Comparison of ENCODE assay signal across 8 mouse cellular contexts in the genomic region with DNA sequence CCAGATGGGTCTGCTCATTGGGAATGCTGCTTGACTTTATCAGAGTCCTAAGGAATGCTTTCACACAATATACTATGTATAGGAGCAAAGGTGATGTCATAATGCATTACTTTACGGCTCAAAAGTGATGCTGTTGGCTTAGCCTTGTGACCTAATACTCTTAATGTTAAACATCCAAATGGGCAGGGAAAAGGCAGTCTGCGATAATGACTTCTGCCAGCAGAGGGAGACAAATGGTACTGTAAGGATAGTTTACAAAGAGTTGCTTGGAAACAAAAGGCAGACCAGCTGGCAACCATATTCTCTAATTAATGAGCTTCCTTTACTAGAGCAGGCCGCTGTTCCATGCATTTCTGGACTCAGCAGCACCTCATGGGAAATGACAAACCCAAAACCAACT. TPM values are rescaled to one million over a fixed set of nuclear protein-coding genes. Genes with fewer than 3 reads are reported as not detected.
DNase-seq lines count a peak whose midpoint lies in the region; ATAC-seq lines count a peak whose summit lies in the region.

No protein-coding gene starts in this region.

- no peak overlapping the region for H3K4me3 ChIP-seq in liver, embryonic 12.5 days
- H3K4me3 ChIP-seq in midbrain, embryonic 14.5 days (replicated peaks; ENCODE audit: low read depth, low read length): no peak overlapping the region

- no peak overlapping the region for H3K27ac ChIP-seq in liver, embryonic 12.5 days
- H3K27ac ChIP-seq in midbrain, embryonic 14.5 days (replicated peaks; ENCODE audit: low read depth, low read length): peak overlapping the region; percentile 55; the same call in 1 of the 2 replicates

- no peak for ATAC-seq in liver, embryonic 12.5 days
- ATAC-seq in common myeloid progenitor, adult 5-6 weeks (replicated peaks; ENCODE audit: low read depth, poor library complexity, severe bottlenecking): peak; percentile 97
- 0 out of 2 replicates have a peak, but pooled peaks have one; percentile 7 for ATAC-seq in midbrain, embryonic 14.5 days (ENCODE audit: low FRiP score, low TSS enrichment)

- no peaks in the 10 kb centered on the region for H3K27me3 ChIP-seq in liver, embryonic 12.5 days (replicated peaks)
- H3K27me3 ChIP-seq in midbrain, embryonic 14.5 days (ENCODE audit: control insufficient read depth, insufficient read depth, low read length): no peaks in the 10 kb centered on the region

- no peaks in the 10 kb centered on the region for H3K9me3 ChIP-seq in liver, embryonic 12.5 days (replicated peaks)
- no peaks in the 10 kb centered on the region for H3K9me3 ChIP-seq in midbrain, embryonic 14.5 days (ENCODE audit: control insufficient read depth, low read length)

- 15% methylated on average over 3 of the region's 3 CpGs for WGBS in liver, embryonic 12.5 days (ENCODE audit: insufficient replicate concordance)
- 16% methylated on average over 3 of the region's 3 CpGs for WGBS in midbrain, embryonic 14.5 days

- intact Hi-C loops in gastrocnemius, postnatal 14 days (cut with DNase I; ENCODE audit: low total_unique reads): loop anchor here (10.0 kb wide), 1 partner anchor 165 kb away; no protein-coding TSS in a partner anchor
- intact Hi-C loops in left cerebral cortex, postnatal 36 days (cut with DNase I): loop anchor here (1.0 to 10.0 kb wide), 2 partner anchors 95 to 169 kb away; a partner anchor contains a TSS

- peak; percentile 76 for DNase-seq in liver
- DNase-seq in gastrocnemius, postnatal 14 days: peak; percentile 74
- peak; percentile 88 for DNase-seq in kidney, adult 18-20 months
- peak; percentile 53 to 74 for DNase-seq in left cerebral cortex, postnatal 36 days (ENCODE audit: low spot score in 2 of 2)
- peak; percentile 95 for DNase-seq in midbrain, embryonic 14.5 days
- DNase-seq in spleen, postnatal 10 days (ENCODE audit: low spot score in 2 of 2): peak; percentile 63 to 85

- H3K9ac ChIP-seq in liver, embryonic 12.5 days: no peak overlapping the region
- H3K9ac ChIP-seq in midbrain, embryonic 14.5 days (replicated peaks; ENCODE audit: low read length): no peak overlapping the region

- no peak overlapping the region for H3K4me2 ChIP-seq in liver, embryonic 12.5 days
- H3K4me2 ChIP-seq in midbrain, embryonic 14.5 days (ENCODE audit: low read length): no peak overlapping the region

- H3K4me1 ChIP-seq in liver, embryonic 12.5 days: no peaks in the 10 kb centered on the region
- peaks cover 21% of the 10 kb centered on the region for H3K4me1 ChIP-seq in midbrain, embryonic 14.5 days (ENCODE audit: control insufficient read depth, insufficient read depth, low read length)

- H3K36me3 ChIP-seq in liver, embryonic 12.5 days: no peaks in the 10 kb centered on the region
- H3K36me3 ChIP-seq in midbrain, embryonic 14.5 days (ENCODE audit: control insufficient read depth, insufficient read depth, low read length): peaks cover 22% of the 10 kb centered on the region

RNA-seq across cellular contexts. Expression of a gene that starts 35.7 kb away (rescaled TPM):
- polyA plus RNA-seq in liver, embryonic 12.5 days (2016; fragmentation: Nextera tagmentation; extraction: Ambion mirVana): 0.10 TPM in 1 of 2 replicates, not detected in the other
- total RNA-seq in common myeloid progenitor, adult 5-6 weeks (2017): 0.46 TPM in 1 of 2 replicates, not detected in the other
- total RNA-seq in gastrocnemius, postnatal 14 days (2021): 1 to 10 TPM; 1.5 to 2.0 TPM
- total RNA-seq in left cerebral cortex, postnatal 36 days (2021): 1 to 10 TPM in 1 of 2 experiments, under 1 TPM in 1; 0.84 to 2.1 TPM
- 0.32 TPM in 1 of 2 replicates, not detected in the other for polyA plus RNA-seq in midbrain, embryonic 14.5 days (2014; fragmentation: Nextera tagmentation; extraction: Ambion mirVana)

RNA-seq across cellular contexts. Expression of a gene that starts 51.0 kb away (rescaled TPM):
- not detected in 2 replicates for polyA plus RNA-seq in liver, embryonic 12.5 days (2016; fragmentation: Nextera tagmentation; extraction: Ambion mirVana)
- total RNA-seq in common myeloid progenitor, adult 5-6 weeks (2017): not detected in 2 replicates
- not detected for total RNA-seq in gastrocnemius, postnatal 14 days (2021)
- total RNA-seq in left cerebral cortex, postnatal 36 days (2021): not detected
- not detected in 2 replicates for polyA plus RNA-seq in midbrain, embryonic 14.5 days (2014; fragmentation: Nextera tagmentation; extraction: Ambion mirVana)
